Mouse (Mus musculus): ENCODE data around the gene Ywhag.

Gene Ywhag

GRCm38 (mm10) chr5:135890323-135890722, 44.1 kb downstream of the Ywhag start:
- in situ Hi-C loops (cut with MboI, MseI), result no loop called here

- in situ Hi-C loops (cut with MboI, MseI), result no loop called here
These were observed 45.8 kb downstream of the Ywhag start for GRCm38 (mm10) chr5:135888405-135889215.

DNA sequence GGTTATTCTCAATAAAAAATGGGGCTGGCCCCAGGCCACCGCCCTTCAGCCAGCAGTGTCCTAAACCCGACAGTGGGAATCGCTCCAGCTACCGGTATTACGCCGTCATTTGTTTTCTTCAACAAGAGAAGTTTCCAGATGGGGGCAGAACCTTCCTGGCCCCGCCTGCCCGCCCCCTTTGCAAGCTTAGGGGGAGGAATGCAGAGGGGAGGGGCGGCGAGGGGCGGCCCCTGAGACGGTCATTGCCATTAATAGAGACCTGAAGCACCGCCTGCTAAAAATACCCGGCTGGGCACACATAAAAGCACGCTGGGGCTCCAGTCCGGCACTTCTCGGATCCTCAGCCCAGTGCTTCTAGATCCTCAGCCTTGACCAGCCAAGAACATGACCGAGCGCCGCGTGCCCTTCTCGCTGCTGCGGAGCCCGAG, 46.7 kb downstream of the Ywhag start, which contains the start of gene Hspb1:
Gene Hspb1, plus strand, starts transcription at position 245 of the 428 bp plus-strand sequence.
- in situ Hi-C loops (cut with MboI, MseI), result no loop called here

DNA sequence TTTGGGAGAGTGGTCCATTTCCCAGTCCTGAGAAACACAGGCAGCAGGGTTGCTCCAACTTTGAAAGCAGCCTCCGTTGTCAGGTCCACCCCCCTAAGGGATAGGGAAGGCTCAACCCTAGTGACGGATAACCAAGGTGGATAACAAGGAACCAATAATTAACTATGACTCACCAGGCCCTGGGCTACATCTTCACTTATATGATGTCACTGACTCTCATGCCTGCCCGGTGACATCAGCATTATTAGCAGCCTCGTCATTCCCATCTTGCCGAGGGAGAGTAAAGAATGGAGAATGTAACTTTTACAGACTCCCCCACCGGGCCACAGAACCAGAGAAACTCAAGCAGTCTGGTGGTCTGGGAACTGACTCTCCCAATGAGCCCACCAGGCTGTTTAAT, 49.8 kb downstream of the Ywhag start:
- in situ Hi-C loops (cut with MboI, MseI), result no loop called here

- in situ Hi-C loops (cut with MboI, MseI), result no loop called here
These were observed 54.8 kb downstream of the Ywhag start for GRCm38 (mm10) chr5:135879449-135880158.

DNA sequence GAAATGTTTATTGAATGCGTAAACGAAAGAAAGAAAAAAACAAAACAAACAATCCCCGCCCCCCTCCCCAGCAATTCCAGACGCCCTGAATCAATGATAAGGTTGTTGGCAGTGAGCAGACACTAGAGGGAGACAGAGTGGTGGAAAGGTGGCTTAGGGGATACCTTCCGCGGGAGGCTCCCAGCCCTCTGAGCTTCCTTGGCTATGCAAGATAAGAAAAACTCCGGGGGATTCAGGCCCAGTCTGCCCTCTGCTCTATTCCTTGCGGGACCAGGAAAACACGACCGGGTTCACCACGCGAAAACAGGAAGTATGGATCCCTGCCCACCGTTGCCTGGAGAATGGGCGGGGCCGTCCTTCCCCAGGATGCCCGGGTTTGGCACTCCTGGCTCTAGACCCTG, 56.6 kb downstream of the Ywhag start:
- in situ Hi-C loops (cut with MboI, MseI), result no loop called here

- in situ Hi-C loops (cut with MboI, MseI), result no loop called here
These were observed 57.2 kb downstream of the Ywhag start for GRCm38 (mm10) chr5:135877180-135877579.

DNA sequence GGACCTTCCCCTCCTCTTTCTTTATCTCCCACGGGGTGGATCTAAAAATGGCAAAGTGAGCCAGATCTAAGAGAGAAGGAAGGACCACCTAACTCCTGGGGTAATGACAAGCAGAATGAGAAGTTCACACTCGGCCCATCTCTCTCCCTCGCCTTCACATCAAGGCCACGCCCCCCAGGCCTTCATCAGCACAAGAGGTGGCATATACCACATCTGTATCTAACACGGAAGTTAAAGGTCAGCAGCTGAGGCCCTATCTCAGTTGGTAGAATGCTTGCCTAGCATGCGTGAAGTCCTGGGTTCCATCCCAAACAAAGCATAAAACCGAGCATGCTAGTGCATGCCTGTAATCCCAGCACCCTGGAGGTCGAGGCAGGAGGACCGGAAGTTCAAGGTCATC, 60.7 kb downstream of the Ywhag start:
- in situ Hi-C loops (cut with MboI, MseI), result no loop called here

- in situ Hi-C loops (cut with MboI, MseI), result no loop called here
These were observed 61.4 kb downstream of the Ywhag start for GRCm38 (mm10) chr5:135872996-135873395.

DNA sequence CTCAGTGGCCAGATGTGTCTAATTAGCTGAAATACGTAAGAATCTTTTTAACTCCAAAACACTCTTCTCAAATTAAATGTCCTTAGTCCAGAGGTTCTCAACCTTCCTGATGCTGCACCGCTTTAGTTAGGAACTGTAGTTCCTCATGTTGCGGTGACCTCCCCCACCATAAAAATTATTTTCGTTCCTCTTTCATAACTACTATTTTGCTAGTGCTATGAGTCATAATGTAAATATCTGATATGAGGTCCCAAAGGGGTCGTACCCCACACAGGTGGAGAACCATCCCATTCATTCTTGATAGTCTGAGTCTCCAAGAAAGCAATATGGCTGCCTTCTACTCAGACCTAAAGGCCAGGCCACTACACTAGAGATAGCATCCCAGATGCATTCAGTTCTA, 63.9 kb downstream of the Ywhag start:
- in situ Hi-C loops (cut with MboI, MseI), result no loop called here

GRCm38 (mm10) chr5:135869661-135870423, 64.6 kb downstream of the Ywhag start:
- in situ Hi-C loops (cut with MboI, MseI), result no loop called here

- in situ Hi-C loops (cut with MboI, MseI), result no loop called here
These were observed 65.8 kb downstream of the Ywhag start for GRCm38 (mm10) chr5:135868653-135869052.

DNA sequence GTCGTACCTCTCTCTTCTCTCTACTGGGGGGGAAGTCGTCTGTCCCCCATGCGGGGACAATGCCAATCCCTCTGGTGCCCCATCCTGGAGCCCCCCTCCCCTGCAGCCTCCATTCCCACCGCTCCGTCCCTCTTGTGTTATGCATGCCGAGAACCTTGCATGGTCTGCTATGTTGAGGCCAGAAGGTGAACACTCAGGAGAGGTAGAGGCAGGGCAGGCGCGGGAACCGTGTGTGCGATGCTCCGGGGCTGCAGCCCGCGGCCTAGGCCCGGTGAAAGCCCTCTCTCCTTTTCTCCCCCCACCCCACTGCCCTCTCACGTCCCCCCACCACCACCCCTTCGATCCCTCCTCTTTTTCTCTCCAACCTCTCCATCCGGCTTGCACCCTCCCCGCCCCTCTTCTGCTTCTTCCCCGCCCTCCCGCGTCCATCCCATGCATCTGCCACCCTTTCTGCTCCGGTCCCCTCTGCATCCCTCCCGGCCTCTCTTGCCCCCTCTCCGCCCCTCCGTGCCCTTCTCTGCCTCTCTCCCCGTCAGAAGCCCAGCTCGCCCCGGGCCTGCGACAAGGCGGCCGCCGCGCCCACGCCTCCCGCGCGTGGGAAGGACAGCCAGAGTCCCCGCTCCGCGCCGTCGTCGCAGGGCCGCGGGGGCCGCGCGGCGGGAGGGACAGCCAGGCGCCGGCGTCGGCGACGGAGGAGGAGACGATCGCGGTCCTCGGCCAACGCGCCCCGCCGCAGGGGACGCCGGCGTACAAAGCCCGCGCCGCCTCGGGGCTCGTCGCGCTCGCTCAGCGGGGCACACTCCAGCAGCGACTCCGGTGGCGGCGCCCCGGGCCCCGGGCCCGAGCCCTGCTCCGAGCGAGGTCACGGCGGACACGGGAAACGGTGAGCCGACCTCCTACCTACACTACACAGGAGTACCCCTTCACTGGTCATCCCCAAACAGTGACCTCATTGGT, 66.5 kb downstream of the Ywhag start:
- in situ Hi-C loops (cut with MboI, MseI), result no loop called here

DNA sequence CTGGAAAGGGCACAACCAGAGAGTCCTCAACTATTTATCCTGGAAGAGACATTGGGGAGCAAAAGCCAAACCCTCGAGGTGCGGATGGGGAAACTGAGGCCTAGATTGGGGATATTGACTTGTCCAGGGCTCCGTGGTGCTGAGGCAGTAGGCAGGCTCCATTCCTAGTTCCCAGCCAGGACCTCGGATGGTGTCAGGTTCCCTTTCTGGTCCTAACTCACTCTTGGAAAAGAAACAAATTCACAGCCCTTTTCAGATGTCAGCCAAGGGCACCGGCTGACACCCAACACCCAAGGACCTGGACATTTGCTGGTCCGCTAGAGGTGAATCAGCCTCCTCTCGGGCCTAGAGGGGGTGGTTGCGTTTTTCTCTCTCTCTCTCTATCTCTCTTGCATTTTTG, 67.8 kb downstream of the Ywhag start:
- in situ Hi-C loops (cut with MboI, MseI), result no loop called here

All from regulatory T cell (primary cell).